Mouse (Mus musculus): ENCODE data around the gene Dcps. TPM values are rescaled to one million over a fixed set of nuclear protein-coding genes. Genes with fewer than 3 reads are reported as not detected.

Gene Dcps
- total RNA-seq, 2 experiments from 2014 or later, result 17.5 to 17.7 TPM

GRCm38 (mm10) chr9:35127147-35127546 lies 48.7 kb downstream of the Dcps start:
- no peak for TF ChIP-seq CTCF (IDR thresholded peaks at IDR 0.05)
- intact Hi-C loops (cut with DNase I), result no loop called here
- DNase-seq (ENCODE audit: extremely low spot score in 1 of 2, low spot score in 2 of 2), result no peak
- no peak overlapping the region for H3K4me3 ChIP-seq
- no peak overlapping the region for H3K27ac ChIP-seq

DNA sequence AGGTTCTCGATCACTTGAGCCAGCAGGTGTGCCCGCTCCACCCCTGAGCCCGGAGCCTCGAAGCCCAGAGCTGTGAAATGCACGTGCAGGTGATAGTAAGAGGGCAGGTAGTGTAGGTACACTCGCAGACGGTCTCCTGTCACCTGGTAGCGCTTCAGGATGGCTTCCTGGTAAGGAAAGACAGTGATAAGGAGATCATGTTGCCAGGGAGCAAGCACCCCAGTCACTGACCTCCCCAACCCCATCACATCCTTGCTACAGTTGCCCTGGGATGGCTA lies 51.2 kb downstream of the Dcps start:
- no peak for DNase-seq (ENCODE audit: extremely low spot score in 1 of 2, low spot score in 2 of 2)
- TF ChIP-seq CTCF (IDR thresholded peaks at IDR 0.05), result no peak
- Histone ChIP-seq H3K27ac (no peak overlapping the region), H3K4me3 (no peak overlapping the region)
- intact Hi-C loops (cut with DNase I), result no loop called here

GRCm38 (mm10) chr9:35123804-35124677 lies 51.8 kb downstream of the Dcps start:
- H3K4me3 ChIP-seq, result no peak overlapping the region
- no peak overlapping the region for H3K27ac ChIP-seq
- DNase-seq (ENCODE audit: extremely low spot score in 1 of 2, low spot score in 2 of 2), result no peak
- TF ChIP-seq CTCF (IDR thresholded peaks at IDR 0.05), result no peak
- intact Hi-C loops (cut with DNase I), result no loop called here

- Histone ChIP-seq H3K4me3 (no peak overlapping the region), H3K27ac (peak overlapping the region; percentile 44; the same call in 1 of the 2 replicates)
- TF ChIP-seq CTCF (IDR thresholded peaks at IDR 0.05), result no peak
- intact Hi-C loops (cut with DNase I), result no loop called here
- no peak for DNase-seq (ENCODE audit: extremely low spot score in 1 of 2, low spot score in 2 of 2)
Measured at GRCm38 (mm10) chr9:35123456-35123803, 52.4 kb downstream of the Dcps start.

DNA sequence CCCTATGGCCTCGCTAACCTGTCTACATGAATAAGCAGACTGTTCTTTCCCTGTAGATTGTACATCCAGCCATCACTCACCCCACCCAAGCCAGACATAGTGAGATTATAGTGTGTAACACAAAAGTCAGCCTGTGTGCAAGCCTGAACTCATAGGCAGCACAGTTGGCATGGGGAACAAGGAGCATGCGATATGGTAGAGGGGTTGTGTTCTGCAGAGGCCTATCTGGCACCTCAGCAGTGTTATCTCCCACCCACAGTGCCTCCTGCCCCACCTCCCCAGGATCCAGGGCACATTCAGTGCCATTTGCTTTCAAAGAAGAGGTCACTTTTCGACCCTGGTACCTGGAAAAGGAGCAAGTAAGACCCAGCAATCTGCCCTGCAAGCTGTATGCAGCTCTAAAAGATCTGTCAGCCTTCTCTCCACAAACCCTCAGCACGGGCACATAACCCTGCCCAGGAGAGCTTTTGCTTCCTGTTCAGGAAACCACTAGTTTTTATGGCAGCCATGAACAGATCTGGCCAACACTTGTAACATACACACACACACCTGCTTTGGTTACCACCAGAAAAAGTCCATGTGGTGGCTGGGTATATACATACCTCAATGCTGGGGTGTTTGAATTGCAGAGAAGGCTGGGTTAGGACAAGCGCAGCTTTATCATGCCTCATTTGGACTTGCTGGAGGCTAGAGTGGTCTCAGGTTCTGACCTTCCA lies 53.2 kb downstream of the Dcps start:
- TF ChIP-seq CTCF (IDR thresholded peaks at IDR 0.05), result no peak
- no peak for DNase-seq (ENCODE audit: extremely low spot score in 1 of 2, low spot score in 2 of 2)
- no peak overlapping the region for H3K4me3 ChIP-seq
- intact Hi-C loops (cut with DNase I), result no loop called here
- H3K27ac ChIP-seq, result peak overlapping the region; percentile 44; the same call in 1 of the 2 replicates

GRCm38 (mm10) chr9:35119168-35119567 lies 56.7 kb downstream of the Dcps start, which contains the start of gene St3gal4:
St3gal4 (minus strand) TSS chr9:35119268.
- intact Hi-C loops (cut with DNase I), result no loop called here
- DNase-seq (ENCODE audit: extremely low spot score in 1 of 2, low spot score in 2 of 2), result no peak
- no peak within 1 kb of the TSS for H3K27ac ChIP-seq
- no peak within 1 kb of the TSS for H3K4me3 ChIP-seq
- TF ChIP-seq CTCF (IDR thresholded peaks at IDR 0.05), result no peak

DNA sequence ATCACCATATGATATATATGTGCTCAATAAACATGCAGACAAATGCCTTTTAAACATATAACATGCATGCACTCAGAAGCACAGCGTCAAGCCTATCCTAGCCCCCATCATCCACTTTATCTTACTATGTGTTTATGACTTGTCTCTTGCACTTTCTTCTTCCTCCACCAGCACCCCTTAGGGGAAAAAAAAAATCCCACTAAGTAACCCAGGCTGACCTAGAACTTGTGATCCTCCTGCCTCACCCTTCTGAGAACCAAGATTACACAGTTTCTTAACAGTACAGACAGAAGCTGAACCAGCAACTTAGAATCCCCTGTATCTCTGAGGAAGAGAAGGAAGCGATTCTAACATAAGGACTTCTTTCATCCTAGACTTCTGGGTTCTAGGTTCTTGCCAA lies 57.3 kb downstream of the Dcps start:
- intact Hi-C loops (cut with DNase I), result no loop called here
- H3K4me3 ChIP-seq, result no peak overlapping the region
- no peak overlapping the region for H3K27ac ChIP-seq
- TF ChIP-seq CTCF (IDR thresholded peaks at IDR 0.05), result no peak
- DNase-seq (ENCODE audit: extremely low spot score in 1 of 2, low spot score in 2 of 2), result no peak

- DNase-seq (ENCODE audit: extremely low spot score in 1 of 2, low spot score in 2 of 2), result no peak
- intact Hi-C loops (cut with DNase I), result loop anchor here (2.0 kb wide), 1 partner anchor 47 kb away; no protein-coding TSS in a partner anchor
- peak overlapping the region; percentile 61 for H3K4me3 ChIP-seq
Measured at GRCm38 (mm10) chr9:35117384-35118295, 58.2 kb downstream of the Dcps start.

DNA sequence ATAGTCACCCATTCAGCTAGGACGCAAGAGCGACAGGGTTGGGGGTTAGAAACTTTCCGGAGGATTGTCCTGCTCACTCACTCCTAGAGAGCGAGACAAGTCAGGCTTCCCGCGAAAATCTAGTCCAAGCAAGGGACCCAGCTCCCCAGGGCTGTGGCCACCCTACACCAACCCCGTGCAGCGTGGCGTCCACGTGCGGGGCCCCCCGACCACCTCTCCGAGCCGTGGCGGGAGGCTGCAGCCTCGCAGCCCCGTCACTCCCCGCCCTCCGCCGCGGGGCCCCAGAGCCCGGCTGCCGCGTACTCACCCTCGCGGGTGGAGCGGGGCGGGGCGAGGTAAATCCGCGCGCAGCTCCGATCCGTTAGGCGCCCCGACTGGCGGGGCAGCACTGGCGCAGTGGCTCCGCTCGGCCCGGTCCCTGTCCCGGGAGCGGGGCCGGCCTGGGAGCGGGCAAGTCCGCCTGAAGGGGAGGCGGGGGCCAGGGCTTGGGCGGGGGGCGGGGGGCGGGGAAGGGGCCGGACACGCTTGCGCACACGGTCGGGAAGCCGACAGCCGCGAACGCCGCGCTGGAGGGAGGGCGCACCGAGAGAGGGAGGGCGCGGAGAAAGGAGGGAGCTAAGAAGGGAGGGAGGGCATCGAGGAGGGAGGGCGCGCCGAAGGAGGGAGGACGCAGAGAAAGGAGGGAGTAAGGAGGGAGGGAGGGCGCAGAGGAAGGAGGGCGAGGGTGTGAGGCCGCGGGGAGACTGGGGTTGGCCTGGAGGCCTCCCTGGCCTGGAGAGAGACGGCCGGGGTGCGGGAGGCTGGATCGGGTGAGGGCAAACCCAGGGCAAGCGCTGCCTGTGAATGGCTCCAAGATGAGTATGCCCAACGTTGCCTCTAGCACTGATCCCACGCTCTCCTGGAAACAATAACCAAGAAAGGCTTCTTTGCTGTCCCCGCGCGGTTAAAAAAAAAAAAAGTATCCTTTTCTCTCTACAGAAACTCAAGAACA lies 59.2 kb downstream of the Dcps start:
- intact Hi-C loops (cut with DNase I), result loop anchor here (2.0 kb wide), 1 partner anchor 48 kb away; no protein-coding TSS in a partner anchor

More at GRCm38 (mm10) chr9:35117384-35118295, 58.2 kb downstream of the Dcps start:
- H3K27ac ChIP-seq, result peak overlapping the region; percentile 90
- no peak for TF ChIP-seq CTCF (IDR thresholded peaks at IDR 0.05)

DNA sequence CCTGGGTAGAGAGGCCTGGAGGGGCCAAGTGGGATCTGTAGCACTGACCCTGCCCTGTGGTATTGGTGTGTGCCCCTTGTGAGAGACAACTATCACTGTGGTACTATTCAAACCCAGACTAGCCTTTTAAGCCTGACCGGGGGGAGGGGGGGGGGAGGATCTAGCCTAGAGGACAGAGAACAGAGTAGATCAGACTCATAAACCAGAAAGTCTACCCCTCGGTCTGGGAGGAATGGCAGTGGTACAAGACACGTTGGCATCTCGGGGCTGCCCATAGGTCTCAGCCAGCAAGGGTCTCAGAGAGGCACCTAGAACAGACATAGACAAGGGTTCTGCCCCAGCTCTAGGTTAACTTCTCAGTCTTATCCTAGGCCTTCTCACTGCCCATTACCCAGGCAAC lies 60.1 kb downstream of the Dcps start:
- Histone ChIP-seq H3K27ac (peak overlapping the region; percentile 87), H3K4me3 (peak overlapping the region; percentile 61)
- TF ChIP-seq CTCF (IDR thresholded peaks at IDR 0.05), result no peak
- no peak for DNase-seq (ENCODE audit: extremely low spot score in 1 of 2, low spot score in 2 of 2)
- intact Hi-C loops (cut with DNase I), result loop anchor here (2.0 kb wide), 1 partner anchor 49 kb away; no protein-coding TSS in a partner anchor

More for the DNA sequence above, 59.2 kb downstream of the Dcps start:
- peak overlapping the region; percentile 61 for H3K4me3 ChIP-seq
- H3K27ac ChIP-seq, result peak overlapping the region; percentile 90
- TF ChIP-seq CTCF (IDR thresholded peaks at IDR 0.05), result no peak
- DNase-seq (ENCODE audit: extremely low spot score in 1 of 2, low spot score in 2 of 2), result peak; percentile 68 to 73

Data from left cerebral cortex, adult 2 months (tissue).